Mouse (Mus musculus) liver, postnatal 0 days (tissue): ENCODE results near the gene Bmp8a. TPM values are rescaled to one million over a fixed set of nuclear protein-coding genes. Genes with fewer than 3 reads are reported as not detected.
"Not testable (repeated sequence)": the region's sequence is repeated elsewhere in the genome, so short reads cannot be mapped to it uniquely, and the experiment has no call there.

Experiments used
- ATAC-seq: fragments of 200-750 bp; cut with Nextera tagmentation; 2 replicates; pipeline ENCODE4 v1.8.0; 2017; ENCODE audit warnings: mild to moderate bottlenecking, moderate library complexity
- DNase-seq: peaks from one replicate; pipeline ENCODE4 v3.0.0-alpha.2; 2016
- H3K27ac ChIP-seq: fragments of 300-500 bp; sonication (generic); 2 replicates; pipeline ENCODE4 v1.5.1; 2014; ENCODE audit warnings: antibody characterized with exemption, moderate library complexity, mild to moderate bottlenecking, low read depth
- H3K27me3 ChIP-seq: fragments of 300-500 bp; sonication (generic); 2 replicates; pipeline ENCODE4 v1.6.1; 2014; ENCODE audit warnings: low read length, control low read depth, mixed read lengths; ENCODE audit not compliant: insufficient read depth
- H3K36me3 ChIP-seq: fragments of 300-500 bp; sonication (generic); replicated peaks from 2 replicates; pipeline ENCODE4 v1.6.1; 2014; ENCODE audit warnings: mild to moderate bottlenecking, control low read depth, low read length, moderate library complexity, mixed read lengths; ENCODE audit not compliant: insufficient read depth
- H3K4me1 ChIP-seq: fragments of 300-500 bp; sonication (generic); 2 replicates; pipeline ENCODE4 v1.6.1; 2014; ENCODE audit warnings: antibody characterized with exemption, mild to moderate bottlenecking, control low read depth; ENCODE audit not compliant: insufficient read depth
- H3K4me2 ChIP-seq: fragments of 300-500 bp; sonication (generic); 2 replicates; pipeline ENCODE4 v1.6.1; 2014; ENCODE audit warnings: low read depth, mild to moderate bottlenecking, low read length, moderate library complexity, mixed read lengths
- H3K4me3 ChIP-seq: fragments of 300-500 bp; sonication (generic); 2 replicates; pipeline ENCODE4 v1.5.1; 2014; ENCODE audit warnings: low read depth, low read length
- H3K9ac ChIP-seq: fragments of 300-500 bp; sonication (generic); replicated peaks from 2 replicates; pipeline ENCODE4 v1.6.1; 2014; ENCODE audit warnings: mild to moderate bottlenecking, moderate library complexity
- H3K9me3 ChIP-seq: fragments of 300-500 bp; sonication (generic); 2 replicates; pipeline ENCODE4 v1.6.1; 2016; ENCODE audit warnings: mild to moderate bottlenecking, control low read depth, low read length, mixed read lengths
- CTCF ChIP-seq: sonication (generic); IDR thresholded peaks from 2 replicates; pipeline ENCODE4 v1.5.1; 2016; ENCODE audit warnings: antibody characterized with exemption, low read depth
- EP300 ChIP-seq: IDR thresholded peaks from 2 replicates; pipeline ENCODE4 v1.6.1; 2016; ENCODE audit warnings: antibody characterized with exemption, low read depth, mild to moderate bottlenecking
- WGBS: fragments of 180-500 bp; shearing (Covaris S2); extraction: QIAGEN DNeasy Blood & Tissue Kit; methylation state at CpG from one replicate; pipeline ENCODE4 v1.1.7; 2014; ENCODE audit not compliant: insufficient replicate concordance; 5-methylcytosine and 5-hydroxymethylcytosine counted together
- polyA plus RNA-seq: library from polyadenylated mRNA; unstranded; fragments of >200 nt; fragmentation: Nextera tagmentation; extraction: Ambion mirVana; gene quantifications from 2 replicates; pipeline ENCODE4 v1.2.1, GENCODE M21; 2015

Gene Bmp8a
- polyA plus RNA-seq, 1 experiment from 2014 or later: 0.21 TPM

GRCm38 (mm10) chr4:123293661-123294443 is 49.2 kb downstream of the Bmp8a start:
- H3K4me3 ChIP-seq: no peak overlapping the region
- no peaks in the 10 kb centered on the region for H3K27me3 ChIP-seq
- TF ChIP-seq EP300 (no peak), CTCF (no peak)
- H3K27ac ChIP-seq: no peak overlapping the region
- DNase-seq: no peak
- H3K9me3 ChIP-seq: no peaks in the 10 kb centered on the region
- H3K4me2 ChIP-seq: no peak overlapping the region
- WGBS: 84% methylated on average over 7 of the region's 7 CpGs
- H3K4me1 ChIP-seq: no peaks in the 10 kb centered on the region
- ATAC-seq: no peak
- no peak overlapping the region for H3K9ac ChIP-seq
- H3K36me3 ChIP-seq: peaks cover 95% of the 10 kb centered on the region

- Histone ChIP-seq H3K4me2 (no peak overlapping the region), H3K27me3 (no peaks in the 10 kb centered on the region), H3K27ac (no peak overlapping the region), H3K4me3 (no peak overlapping the region), H3K4me1 (no peaks in the 10 kb centered on the region), H3K9me3 (no peaks in the 10 kb centered on the region), H3K36me3 (peaks cover 98% of the 10 kb centered on the region), H3K9ac (no peak overlapping the region)
- DNase-seq (no peak), ATAC-seq (no peak)
- WGBS: 87% methylated on average over 7 of the region's 7 CpGs
- no peak for TF ChIP-seq CTCF
Measured at GRCm38 (mm10) chr4:123292989-123293388, 50.1 kb downstream of the Bmp8a start.

GRCm38 (mm10) chr4:123292390-123292789 is 50.7 kb downstream of the Bmp8a start:
- H3K27me3 ChIP-seq: no peaks in the 10 kb centered on the region

GRCm38 (mm10) chr4:123289038-123289437 is 54.0 kb downstream of the Bmp8a start:
- TF ChIP-seq CTCF (no peak), EP300 (no peak)
- no peak overlapping the region for H3K4me2 ChIP-seq
- H3K27ac ChIP-seq: no peak overlapping the region
- no peak overlapping the region for H3K4me3 ChIP-seq
- peaks cover 27% of the 10 kb centered on the region for H3K4me1 ChIP-seq
- ATAC-seq: no peak
- no peaks in the 10 kb centered on the region for H3K9me3 ChIP-seq
- H3K27me3 ChIP-seq: no peaks in the 10 kb centered on the region
- peaks cover 87% of the 10 kb centered on the region for H3K36me3 ChIP-seq
- WGBS: 94% methylated on average over 12 of the region's 12 CpGs
- no peak overlapping the region for H3K9ac ChIP-seq
- DNase-seq: no peak

More at GRCm38 (mm10) chr4:123292390-123292789, 50.7 kb downstream of the Bmp8a start:
- Histone ChIP-seq H3K9me3 (no peaks in the 10 kb centered on the region), H3K36me3 (peaks cover 98% of the 10 kb centered on the region), H3K4me3 (no peak overlapping the region), H3K9ac (no peak overlapping the region), H3K27ac (no peak overlapping the region), H3K4me2 (no peak overlapping the region), H3K4me1 (peaks cover 4% of the 10 kb centered on the region)
- DNase-seq (no peak), ATAC-seq (no peak)
- TF ChIP-seq EP300 (no peak), CTCF (no peak)
- 74% methylated on average over 3 of the region's 3 CpGs for WGBS

- peak; percentile 100 for TF ChIP-seq EP300
- no peak for TF ChIP-seq CTCF
- peaks cover 32% of the 10 kb centered on the region for H3K4me1 ChIP-seq
- H3K27me3 ChIP-seq: no peaks in the 10 kb centered on the region
- DNase-seq: peak; percentile 64
- WGBS: 65% methylated on average over 2 of the region's 2 CpGs
- H3K4me2 ChIP-seq: peak overlapping the region; percentile 83
- no peaks in the 10 kb centered on the region for H3K9me3 ChIP-seq
- H3K27ac ChIP-seq: peak overlapping the region; percentile 81
- H3K9ac ChIP-seq: peak overlapping the region; percentile 73
- H3K4me3 ChIP-seq: peak overlapping the region; percentile 68
- ATAC-seq: peak; percentile 51
- peaks cover 64% of the 10 kb centered on the region for H3K36me3 ChIP-seq
Measured at GRCm38 (mm10) chr4:123286790-123287189, 56.3 kb downstream of the Bmp8a start.

GRCm38 (mm10) chr4:123284731-123285624 is 58.1 kb downstream of the Bmp8a start:
- H3K36me3 ChIP-seq: peaks cover 47% of the 10 kb centered on the region
- no peaks in the 10 kb centered on the region for H3K9me3 ChIP-seq
- no peaks in the 10 kb centered on the region for H3K27me3 ChIP-seq
- H3K9ac ChIP-seq: peak overlapping the region; percentile 73
- TF ChIP-seq EP300 (no peak; the same call in 1 of the 2 replicates), CTCF (no peak)
- H3K4me3 ChIP-seq: peak overlapping the region; percentile 68
- peak; percentile 25 for ATAC-seq
- WGBS: 49% methylated on average over 6 of the region's 6 CpGs
- DNase-seq: no peak
- H3K27ac ChIP-seq: peak overlapping the region; percentile 81
- peak overlapping the region; percentile 83 for H3K4me2 ChIP-seq
- peaks cover 37% of the 10 kb centered on the region for H3K4me1 ChIP-seq

GRCm38 (mm10) chr4:123283675-123284064 is 59.4 kb downstream of the Bmp8a start:
- not testable (repeated sequence) for H3K9me3 ChIP-seq, H3K27me3 ChIP-seq
- Histone ChIP-seq H3K4me1 (peaks cover 37% of the 10 kb centered on the region), H3K27ac (peak overlapping the region; percentile 81), H3K9ac (peak overlapping the region; percentile 73), H3K36me3 (peaks cover 34% of the 10 kb centered on the region), H3K4me3 (peak overlapping the region; percentile 68), H3K4me2 (peak overlapping the region; percentile 83)
- DNase-seq (peak; percentile 46), ATAC-seq (peak; percentile 20)
- 2% methylated on average over 12 of the region's 15 CpGs for WGBS

- Histone ChIP-seq H3K4me2 (peak overlapping the region; percentile 83), H3K27ac (peak overlapping the region; percentile 77), H3K36me3 (peaks cover 28% of the 10 kb centered on the region), H3K4me3 (peak overlapping the region; percentile 68), H3K9ac (peak overlapping the region; percentile 73), H3K4me1 (peaks cover 37% of the 10 kb centered on the region)
- not testable (repeated sequence) for H3K9me3 ChIP-seq, H3K27me3 ChIP-seq
- 0% methylated on average over 29 of the region's 55 CpGs for WGBS
- ATAC-seq (peak; percentile 66), DNase-seq (peak; percentile 50)
Measured at GRCm38 (mm10) chr4:123282915-123283674, 60.0 kb downstream of the Bmp8a start.
